Mouse (Mus musculus) ES-E14 (cell line): ENCODE measurements around the gene Gnb2. TPM values are rescaled to one million over a fixed set of nuclear protein-coding genes. Genes with fewer than 3 reads are reported as not detected.

Experiments
- DNase-seq: peaks from one replicate; pipeline ENCODE4 v3.0.0-alpha.2; 2013; ENCODE audit warnings: low read depth, low spot score
- H3K27ac ChIP-seq: 2 replicates; pipeline ENCODE4 v1.5.1; 2012; ENCODE audit warnings: low read depth, mild to moderate bottlenecking, low read length, moderate library complexity, mixed read lengths; ENCODE audit not compliant: poor library complexity, insufficient read depth, severe bottlenecking
- H3K36me3 ChIP-seq: 2 replicates; pipeline ENCODE4 v1.6.1; 2012; ENCODE audit warnings: mild to moderate bottlenecking, low read length, moderate library complexity, mixed read lengths; ENCODE audit not compliant: control insufficient read depth, poor library complexity, insufficient read depth, severe bottlenecking
- H3K4me1 ChIP-seq, 2 experiments: fragments of 150-350 bp in 1 of 2; sonication (generic) in 1 of 2; 2 replicates each; pipeline ENCODE4 v1.6.1; 2012; ENCODE audit warnings: low read length in 2 of 2, mild to moderate bottlenecking in 1 of 2, mixed read lengths in 1 of 2; ENCODE audit not compliant: control insufficient read depth in 2 of 2, insufficient read depth in 2 of 2, poor library complexity in 1 of 2
- H3K4me3 ChIP-seq, 2 experiments: fragments of 150-350 bp in 1 of 2; sonication (generic) in 1 of 2; 2 replicates each; pipeline ENCODE4 v1.5.1; 2012; ENCODE audit warnings: low read length in 2 of 2, low read depth in 1 of 2, mild to moderate bottlenecking in 1 of 2, mixed read lengths in 1 of 2; ENCODE audit not compliant: insufficient read depth in 1 of 2, poor library complexity in 1 of 2, severe bottlenecking in 1 of 2
- H3K9ac ChIP-seq: 2 replicates; pipeline ENCODE4 v1.6.1; 2012; ENCODE audit warnings: low read depth, mild to moderate bottlenecking, low read length, mixed read lengths; ENCODE audit not compliant: poor library complexity, insufficient read depth, severe bottlenecking
- H3K9me3 ChIP-seq: fragments of 150-350 bp; sonication (generic); 2 replicates; pipeline ENCODE4 v1.6.1; 2012; ENCODE audit warnings: low read depth, mild to moderate bottlenecking, low read length; ENCODE audit not compliant: control insufficient read depth, insufficient read depth
- CHD2 ChIP-seq: IDR thresholded peaks from 2 replicates; pipeline ENCODE4 v1.6.1; 2014; ENCODE audit warnings: mild to moderate bottlenecking, low read depth, low read length, inconsistent platforms
- HCFC1 ChIP-seq: IDR thresholded peaks from 2 replicates; pipeline ENCODE4 v1.6.1; 2012; ENCODE audit warnings: low read length, inconsistent platforms, borderline replicate concordance; ENCODE audit not compliant: insufficient read depth
- MAFK ChIP-seq: IDR thresholded peaks from 2 replicates; pipeline ENCODE4 v1.6.1; 2014; ENCODE audit warnings: mild to moderate bottlenecking, low read depth, low read length, inconsistent platforms; ENCODE audit not compliant: insufficient read depth
- ZC3H11A ChIP-seq: IDR thresholded peaks from 2 replicates; pipeline ENCODE4 v1.6.1; 2012; ENCODE audit warnings: low read depth, mild to moderate bottlenecking, inconsistent platforms, low read length, borderline replicate concordance
- ZNF384 ChIP-seq: IDR thresholded peaks from 2 replicates; pipeline ENCODE4 v1.6.1; 2012; ENCODE audit warnings: low read depth, low read length, inconsistent platforms
- in situ Hi-C, 2 experiments: fragments of 600-800 bp; cut with MboI; formaldehyde crosslinking; loops; one replicate each; pipeline ENCODE4 v1.15.1; 2025; ENCODE audit warnings: low sequenced_read_pairs in 2 of 2, inconsistent platforms in 1 of 2; ENCODE audit not compliant: unreplicated experiment in 2 of 2
- total RNA-seq: library from RNA; depleted of rRNA; stranded (reverse); fragments of 300-350 nt; gene quantifications from 2 replicates; pipeline ENCODE4 v1.2.3, GENCODE M21; 2012

Gnb2 gene
- total RNA-seq, 1 experiment, result 297 TPM

GRCm38 (mm10) chr5:137529221-137529995 is 3.9 kb downstream of the Gnb2 start:
- DNase-seq, result no peak
- H3K4me3 ChIP-seq, result no peak overlapping the region
- H3K9ac ChIP-seq, result no peak overlapping the region
- TF ChIP-seq ZC3H11A (no peak), ZNF384 (no peak), CHD2 (no peak), HCFC1 (no peak), MAFK (no peak)
- H3K36me3 ChIP-seq, result peaks cover 47% of the 10 kb centered on the region
- no peak overlapping the region for H3K27ac ChIP-seq
- H3K9me3 ChIP-seq, result no peaks in the 10 kb centered on the region
- in situ Hi-C loops, result no loop called here
- peaks cover 0 to 22% of the 10 kb centered on the region in 2 experiments; a peak in 3 of 4 replicates for H3K4me1 ChIP-seq

DNA sequence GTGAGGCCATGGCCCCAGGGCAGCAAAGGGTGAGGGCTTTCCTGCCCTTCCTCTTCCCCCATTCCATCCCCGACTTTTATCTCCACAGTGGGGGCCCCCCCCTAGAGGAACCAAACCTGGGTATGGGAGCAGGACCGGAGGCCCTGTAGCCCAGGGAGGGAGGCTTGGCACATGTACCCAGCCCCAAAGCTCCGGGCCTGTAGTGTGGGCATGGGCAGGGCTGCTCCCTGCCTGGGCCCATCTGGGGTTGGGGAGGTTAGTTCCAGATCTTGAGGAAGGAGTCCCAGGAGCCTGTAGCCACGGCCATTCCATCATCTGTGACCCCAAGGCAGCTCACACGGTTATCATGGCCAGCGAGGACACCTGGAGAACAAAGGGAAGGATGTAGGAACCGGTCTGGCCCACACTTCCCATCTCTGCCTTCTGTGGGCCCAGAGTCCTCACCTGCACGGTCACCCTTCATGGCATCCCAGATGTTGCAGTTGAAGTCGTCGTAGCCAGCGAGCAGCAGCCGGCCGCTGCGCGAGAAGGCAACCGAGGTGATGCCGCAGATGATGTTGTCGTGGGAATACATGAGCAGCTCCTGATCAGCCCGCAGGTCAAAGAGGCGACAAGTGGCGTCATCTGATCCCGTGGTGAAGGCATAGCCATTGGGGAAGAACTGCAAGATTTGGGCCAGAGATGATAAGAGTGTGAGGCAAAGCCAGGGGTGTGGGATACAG is 4.9 kb downstream of the Gnb2 start:
- no peak overlapping the region for H3K4me3 ChIP-seq
- H3K9me3 ChIP-seq, result no peaks in the 10 kb centered on the region
- no peak for TF ChIP-seq ZNF384
- TF ChIP-seq HCFC1, result no peak
- no peak for TF ChIP-seq ZC3H11A
- TF ChIP-seq MAFK, result no peak
- TF ChIP-seq CHD2, result no peak
- peaks cover 57% of the 10 kb centered on the region for H3K36me3 ChIP-seq
- H3K9ac ChIP-seq, result no peak overlapping the region
- in situ Hi-C loops, result no loop called here
- H3K4me1 ChIP-seq, result peaks cover 0 to 26% of the 10 kb centered on the region in 2 experiments; a peak in 3 of 4 replicates
- no peak overlapping the region for H3K27ac ChIP-seq
- no peak for DNase-seq

- Histone ChIP-seq H3K4me3 (no peak overlapping the region), H3K4me1 (peaks cover 0 to 33% of the 10 kb centered on the region in 2 experiments; a peak in 3 of 4 replicates), H3K9ac (no peak overlapping the region), H3K36me3 (peaks cover 67% of the 10 kb centered on the region), H3K27ac (no peak overlapping the region), H3K9me3 (no peaks in the 10 kb centered on the region)
- in situ Hi-C loops, result no loop called here
- DNase-seq, result no peak
- TF ChIP-seq CHD2 (no peak), ZC3H11A (no peak), ZNF384 (no peak), MAFK (no peak), HCFC1 (no peak)
These were observed 5.9 kb downstream of the Gnb2 start for GRCm38 (mm10) chr5:137527413-137527812.

DNA sequence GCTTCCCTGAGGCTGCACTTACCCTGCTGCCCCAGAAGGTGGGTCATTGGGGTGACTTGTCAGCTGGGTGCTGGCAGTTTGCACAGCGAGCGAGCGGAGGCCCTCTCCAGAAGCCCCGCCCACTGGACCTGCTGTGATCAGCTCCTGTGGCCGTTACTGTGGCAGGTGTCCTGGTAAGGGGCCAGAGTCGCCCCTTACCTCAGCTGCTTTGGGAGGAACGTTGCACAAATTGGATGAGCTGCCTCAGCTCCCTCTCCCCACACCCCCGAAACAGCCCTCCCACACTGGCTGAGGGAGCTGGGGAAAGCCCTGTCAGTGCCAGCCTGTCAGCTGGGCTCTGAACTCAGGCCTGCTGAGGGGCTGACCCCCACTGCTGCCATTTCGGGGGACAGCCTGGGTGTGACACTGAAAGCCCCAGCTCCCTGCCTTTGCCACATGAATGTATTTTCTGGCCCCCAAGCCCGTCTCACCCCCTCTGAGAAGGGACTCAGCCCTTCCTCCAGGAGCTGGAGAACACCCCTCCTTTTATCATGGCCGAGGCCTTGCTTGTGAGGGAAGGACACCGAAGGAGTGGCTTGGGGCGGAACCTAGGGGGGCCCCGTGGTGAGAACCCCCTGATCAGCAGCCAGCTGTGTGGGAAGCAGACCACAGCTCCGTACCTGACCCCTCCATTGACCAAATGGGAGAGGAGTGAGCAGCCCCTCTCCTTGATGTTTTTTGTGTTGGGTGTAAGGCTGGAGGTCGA is 6.9 kb downstream of the Gnb2 start:
- no peak overlapping the region for H3K4me3 ChIP-seq
- peaks cover 77% of the 10 kb centered on the region for H3K36me3 ChIP-seq
- no peak overlapping the region for H3K9ac ChIP-seq
- H3K9me3 ChIP-seq, result no peaks in the 10 kb centered on the region
- no peak for DNase-seq
- no peak overlapping the region for H3K27ac ChIP-seq
- in situ Hi-C loops, result no loop called here
- H3K4me1 ChIP-seq, result peaks cover 3 to 40% of the 10 kb centered on the region in 2 experiments; a peak in 3 of 4 replicates
- no peak for TF ChIP-seq ZC3H11A
- TF ChIP-seq ZNF384, result no peak
- TF ChIP-seq MAFK, result no peak
- no peak for TF ChIP-seq CHD2
- no peak for TF ChIP-seq HCFC1
